Mouse (Mus musculus): ENCODE measurements at regions not wholly inside any gene's neighbourhood (a gene's known extent, or its start where the extent isn't known, plus 50 kb on each side); places are given as distances from the start of the nearest gene placed in this dataset.

DNA sequence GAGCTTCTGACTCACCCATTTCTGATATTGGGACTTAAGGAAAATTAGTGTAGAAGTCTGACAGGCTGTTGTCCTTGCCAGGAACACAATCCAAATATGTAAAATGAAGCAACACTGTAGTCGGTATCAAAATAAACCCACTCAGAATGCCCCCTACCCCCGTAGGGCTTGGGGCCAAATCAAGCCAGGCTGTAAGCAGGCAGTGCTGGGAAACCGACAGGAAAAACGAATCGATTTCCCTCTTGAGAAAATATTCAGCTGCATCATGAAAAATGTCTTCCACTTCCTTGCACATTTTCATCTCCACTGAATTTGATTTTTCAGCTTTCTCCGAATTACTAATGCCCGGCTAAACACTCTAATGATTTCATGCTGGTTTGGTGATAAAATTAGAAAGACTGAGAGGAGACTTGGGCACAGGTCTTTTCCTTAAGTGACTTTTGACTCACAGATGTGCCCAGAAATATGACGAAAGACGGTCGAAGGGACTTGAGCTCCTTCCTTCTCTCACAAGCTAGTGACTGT lies 485.7 kb downstream of the Fat4 start:
- DNase-seq (ENCODE audit: low spot score in 2 of 2), result no peak

DNA sequence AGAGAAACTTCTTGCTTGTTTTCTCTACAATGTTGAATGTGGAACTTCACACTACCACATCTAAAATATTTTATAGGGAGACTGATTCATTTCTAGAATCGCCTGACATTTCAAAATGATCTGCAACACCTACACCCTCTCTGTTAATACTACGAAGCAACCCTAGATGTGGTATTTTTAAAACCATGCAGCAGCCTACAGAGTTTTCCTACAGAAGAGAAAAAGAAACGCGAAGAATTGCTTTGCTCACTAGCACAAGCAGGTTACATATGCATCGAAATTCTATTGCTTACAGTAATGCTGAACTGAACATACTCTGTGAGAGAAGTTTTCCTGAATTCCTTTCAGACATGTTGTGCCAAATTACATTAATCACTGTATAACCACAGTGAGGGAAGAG lies 488.7 kb downstream of the Fat4 start:
- DNase-seq (ENCODE audit: low spot score in 2 of 2), result no peak

DNA sequence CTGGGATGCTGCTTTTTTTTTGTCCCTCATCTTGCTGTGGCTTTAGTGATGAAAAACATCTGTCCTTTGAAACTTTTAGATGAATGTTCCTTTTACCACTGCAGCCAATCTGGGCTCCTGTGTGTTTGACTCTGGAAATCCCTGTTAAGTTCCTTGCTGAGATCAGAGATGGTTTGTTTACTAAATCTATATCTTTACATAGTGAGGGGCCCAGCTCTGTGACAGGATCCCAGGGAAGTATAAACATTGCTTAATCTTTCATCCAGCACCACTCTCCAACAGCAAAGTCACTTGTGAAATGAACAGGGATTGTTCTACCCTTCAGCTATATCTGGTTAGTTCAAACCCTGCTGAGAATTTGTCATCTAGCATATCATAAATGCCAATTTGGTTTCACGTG lies 501.8 kb downstream of the Fat4 start:
- DNase-seq (ENCODE audit: low spot score in 2 of 2), result no peak

DNA sequence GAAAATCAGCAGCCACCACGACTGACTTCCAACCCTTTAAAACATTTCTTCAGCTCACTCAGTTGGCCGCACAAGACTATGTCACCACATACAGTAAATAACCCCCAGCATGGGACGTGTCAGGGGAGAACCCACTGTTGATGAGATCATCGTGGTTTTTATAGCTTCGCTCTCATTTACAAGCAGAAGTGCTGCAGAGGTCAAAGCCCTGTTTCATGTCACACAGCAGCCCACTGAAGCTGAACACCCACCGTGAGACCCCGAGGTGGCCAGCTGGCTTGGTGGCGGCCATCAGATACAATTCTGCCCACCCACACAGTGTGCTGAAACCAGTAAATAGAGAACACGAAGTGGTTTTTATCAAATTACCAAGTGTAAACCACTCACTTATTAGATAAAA lies 503.7 kb downstream of the Fat4 start:
- no peak for DNase-seq (ENCODE audit: low spot score in 2 of 2)

DNA sequence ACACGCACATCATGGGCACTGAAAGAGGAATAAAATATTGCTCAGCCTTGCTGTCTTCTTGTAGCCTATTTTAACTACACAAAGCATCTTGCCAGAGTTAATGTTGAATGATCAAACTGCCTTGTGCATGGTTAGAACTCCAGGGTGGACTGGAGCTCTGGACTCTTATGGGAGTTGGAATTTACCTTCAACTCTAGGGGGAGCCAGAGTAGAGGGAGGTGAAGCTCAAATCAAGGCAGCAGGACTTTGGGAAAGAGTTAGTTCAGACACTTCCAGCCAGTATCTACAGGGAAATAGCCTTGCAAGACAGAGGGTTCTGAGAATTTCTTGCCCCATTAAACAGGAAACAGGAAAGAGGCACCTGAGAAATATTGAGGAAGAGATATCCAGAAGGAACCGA lies 505.3 kb downstream of the Fat4 start:
- DNase-seq (ENCODE audit: low spot score in 2 of 2), result no peak

DNA sequence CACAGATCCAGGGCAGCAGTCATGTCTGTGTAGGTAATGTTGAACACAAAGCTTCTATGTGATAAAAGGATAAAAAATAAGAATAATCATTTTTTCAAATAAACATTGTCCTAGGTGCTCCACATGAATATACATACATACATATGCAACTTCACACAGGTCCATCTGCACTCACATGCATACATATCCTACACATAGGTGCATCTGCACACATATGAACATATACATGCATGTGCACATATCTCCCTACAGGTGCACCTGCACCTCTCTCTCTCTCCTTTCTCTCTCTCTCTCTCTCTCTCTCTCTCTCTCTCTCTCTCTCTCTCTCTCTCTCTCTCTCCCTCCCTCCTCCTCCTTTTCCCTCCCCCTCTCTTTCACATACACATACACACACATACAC lies 509.9 kb downstream of the Fat4 start:
- DNase-seq (ENCODE audit: low spot score in 2 of 2), result no peak

DNA sequence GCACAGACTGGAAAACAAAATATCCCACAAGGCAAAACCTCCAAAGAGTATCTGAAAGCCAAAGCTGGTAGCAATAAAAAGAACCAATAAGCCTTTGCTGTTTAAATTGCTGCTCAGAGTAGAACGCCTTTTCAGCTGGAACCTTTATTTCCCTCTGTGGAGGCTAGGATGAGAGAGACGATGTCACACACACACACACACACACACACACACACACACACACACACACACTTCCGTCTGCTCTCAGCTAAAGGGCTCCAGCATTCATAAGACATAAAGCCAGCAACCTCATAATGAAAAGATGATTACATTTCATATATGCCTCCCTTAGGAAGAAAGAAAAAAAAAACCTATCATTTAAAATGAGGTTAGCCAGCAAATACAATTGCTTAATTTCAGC lies 510.5 kb downstream of the Fat4 start:
- DNase-seq (ENCODE audit: low spot score in 2 of 2), result no peak

DNA sequence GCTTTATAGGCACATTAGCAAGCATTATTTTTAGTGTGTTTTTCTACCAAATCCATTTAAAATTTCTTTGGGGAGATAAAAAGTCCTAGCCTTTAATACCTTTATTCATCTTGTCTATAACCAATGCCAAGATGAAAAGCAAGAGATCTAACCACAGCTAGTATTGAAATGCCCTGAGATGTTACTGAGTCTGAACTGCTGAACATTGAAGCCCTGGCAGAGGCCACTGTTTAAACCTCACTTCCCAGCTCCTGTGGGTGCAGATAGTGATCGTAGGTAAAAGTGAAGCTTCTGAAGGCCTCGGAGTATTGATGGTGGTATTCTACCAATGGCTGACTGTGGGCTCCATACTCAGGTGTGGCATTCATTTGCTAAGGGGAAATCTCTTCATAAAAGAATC lies 510.9 kb downstream of the Fat4 start:
- no peak for DNase-seq (ENCODE audit: low spot score in 2 of 2)

DNA sequence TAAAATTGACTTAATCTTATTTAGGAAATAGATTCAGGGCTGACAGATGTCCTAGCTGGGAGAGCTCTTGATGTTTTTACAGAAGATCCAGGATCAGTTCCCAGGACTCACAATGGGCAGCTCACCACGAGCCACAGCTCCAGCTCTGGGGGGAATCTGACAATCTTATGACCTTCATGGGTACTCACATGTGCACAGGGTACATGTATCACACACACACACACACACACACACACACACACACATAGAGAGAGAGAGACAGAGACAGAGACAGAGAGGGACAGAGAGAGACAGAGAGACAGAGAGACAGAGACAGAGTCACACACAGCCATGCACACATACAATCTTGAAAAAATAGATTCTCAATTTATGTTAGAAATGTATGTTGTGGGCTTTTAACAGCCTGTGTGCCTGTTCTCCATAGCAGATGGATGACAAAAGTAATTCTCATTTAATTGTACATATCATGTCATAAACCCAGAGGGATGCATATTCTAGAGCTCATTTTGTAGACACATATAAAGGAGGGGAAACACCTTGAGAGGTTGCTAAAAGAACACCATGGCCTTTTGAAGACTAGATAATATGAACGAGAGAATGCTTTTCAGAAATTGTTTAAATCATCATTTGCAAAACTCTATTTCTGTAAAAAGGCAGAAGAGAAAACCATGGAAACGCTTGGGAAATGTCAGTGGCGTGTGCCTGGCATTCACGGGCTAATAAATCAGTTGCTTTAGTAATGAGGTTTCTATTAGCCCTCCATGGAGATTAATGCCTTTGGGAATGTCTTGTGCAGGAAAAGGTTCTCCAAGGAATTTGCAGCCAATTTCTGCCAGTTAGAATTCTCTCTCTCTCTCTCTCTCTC lies 538.3 kb downstream of the Fat4 start:
- no peak for DNase-seq (ENCODE audit: low spot score in 2 of 2)

DNA sequence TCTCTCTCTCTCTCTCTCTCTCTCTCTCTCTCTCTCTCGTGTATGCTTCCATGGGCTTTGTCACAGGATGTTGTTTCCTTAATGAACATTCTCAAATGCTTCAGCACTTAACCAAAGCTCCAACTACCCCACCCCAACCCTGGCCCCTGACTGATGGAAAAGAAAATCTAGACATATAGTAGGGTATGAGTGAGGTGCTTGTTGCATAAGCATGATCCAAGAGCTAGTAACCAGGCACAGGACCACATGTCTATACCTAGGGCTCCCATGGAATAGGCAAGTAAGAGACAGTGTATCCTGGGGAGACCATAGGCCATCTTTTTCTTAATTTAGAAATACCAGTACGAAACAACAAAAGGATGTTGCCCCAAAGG lies 538.9 kb downstream of the Fat4 start:
- DNase-seq (ENCODE audit: low spot score in 2 of 2), result no peak

DNA sequence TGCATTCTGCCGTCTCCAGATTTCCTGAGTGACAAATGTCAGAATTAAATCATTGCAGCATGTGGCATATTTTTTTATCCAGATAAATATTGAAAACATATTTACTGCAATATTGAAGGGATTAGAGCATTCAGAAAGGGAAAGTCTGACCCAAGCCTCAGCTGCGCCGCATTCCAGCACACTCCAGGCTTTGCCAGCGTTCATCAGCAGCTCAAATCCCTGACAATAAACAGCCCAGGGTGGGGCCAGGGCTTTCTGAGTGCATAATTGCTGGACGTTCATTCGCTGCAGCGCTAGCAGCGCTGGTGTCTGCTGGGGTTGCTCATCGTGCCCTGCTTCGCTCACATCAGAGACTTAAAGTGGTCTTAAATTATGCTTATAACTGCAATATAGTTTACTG lies 556.6 kb downstream of the Fat4 start:
- DNase-seq (ENCODE audit: low spot score in 2 of 2), result no peak

DNA sequence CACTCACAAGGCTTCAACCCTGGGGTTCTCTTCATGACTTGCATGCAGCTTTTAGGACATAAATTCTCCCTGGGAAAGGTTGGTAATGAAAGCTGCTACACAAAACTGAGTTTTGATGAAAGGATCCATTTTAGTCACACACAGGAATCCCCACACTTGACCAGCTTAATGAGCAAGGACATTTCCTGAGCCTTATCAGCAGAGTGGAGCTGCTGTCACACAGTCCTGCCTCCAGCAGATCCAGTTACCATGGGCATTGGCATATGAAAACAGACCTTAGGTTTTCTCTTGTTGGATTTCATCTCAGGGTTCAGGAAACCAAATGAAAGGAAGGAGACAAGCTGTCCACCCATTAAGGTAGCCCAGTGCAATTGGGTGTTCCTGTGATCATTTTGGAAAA lies 568.9 kb downstream of the Fat4 start:
- DNase-seq (ENCODE audit: low spot score in 2 of 2), result no peak

DNA sequence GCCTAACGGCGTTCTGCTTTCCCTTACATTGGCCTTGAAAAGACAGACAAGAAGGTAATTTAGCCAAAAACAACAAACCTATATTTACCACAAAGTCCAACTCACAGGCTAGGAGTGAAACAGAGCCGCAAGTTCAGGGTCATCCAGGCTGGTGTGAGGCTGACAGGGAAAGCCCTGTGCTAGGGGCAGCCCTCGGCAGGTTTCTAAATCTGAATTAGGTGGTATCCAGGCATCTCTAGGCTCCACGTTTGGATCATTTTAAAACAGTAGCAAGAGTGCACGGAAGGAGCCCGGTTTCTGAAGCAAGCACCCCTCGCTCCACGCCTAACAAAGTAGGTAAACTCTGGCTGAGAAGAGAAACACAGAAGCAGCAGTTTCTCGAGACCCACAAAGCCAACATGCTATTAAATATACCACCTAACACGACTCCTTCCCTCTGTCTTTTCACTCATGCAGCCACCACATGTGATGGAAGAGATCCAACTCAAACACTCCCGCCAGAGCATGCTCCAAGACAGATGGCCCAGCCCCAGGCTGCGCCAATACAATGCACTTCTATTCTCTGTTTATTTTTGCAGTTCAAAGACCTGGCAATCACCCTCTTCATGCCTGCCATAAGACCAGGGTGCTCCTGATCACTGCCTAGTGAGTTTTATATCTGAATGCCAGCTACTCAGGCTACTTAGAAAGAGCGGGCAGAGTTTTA lies 573.6 kb downstream of the Fat4 start:
- no peak for DNase-seq (ENCODE audit: low spot score in 2 of 2)

DNA sequence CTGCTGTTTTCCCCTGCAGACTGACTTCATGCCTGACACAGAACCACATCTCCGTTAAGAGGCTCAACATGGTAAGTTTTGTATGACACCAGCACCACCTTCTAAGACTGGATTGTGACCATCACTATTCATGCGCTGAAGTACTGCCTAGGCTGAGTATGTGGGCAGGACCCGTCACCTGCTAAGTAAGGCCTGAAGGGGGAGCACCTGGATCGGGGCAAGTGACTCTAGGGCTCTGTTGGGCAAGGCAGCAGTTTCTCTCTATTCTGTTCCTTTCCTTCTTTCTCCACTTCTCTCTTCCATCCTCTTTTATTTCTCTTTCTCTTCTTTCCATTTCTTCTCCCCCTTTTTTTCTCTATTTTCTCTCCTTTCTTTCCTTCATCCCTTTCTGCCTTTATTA lies 574.8 kb downstream of the Fat4 start:
- DNase-seq (ENCODE audit: low spot score in 2 of 2), result no peak

DNA sequence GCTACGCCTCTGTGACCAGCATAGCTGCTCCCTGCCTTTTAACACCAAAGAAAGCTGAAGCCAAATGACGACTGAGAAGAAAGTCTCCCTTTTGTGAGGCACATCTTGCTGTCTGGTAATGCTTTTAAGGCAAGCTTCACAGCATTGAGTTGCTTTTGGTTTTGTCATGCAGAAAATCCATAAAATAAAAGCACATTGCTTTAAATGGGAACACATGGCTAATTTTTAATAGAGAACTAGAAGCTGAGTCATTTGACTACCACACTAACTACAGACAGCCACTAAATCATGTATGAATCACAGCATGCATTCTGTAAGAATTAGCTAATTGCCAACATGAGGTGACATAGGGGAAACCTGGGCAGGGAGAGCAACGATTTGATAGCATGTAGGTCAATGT lies 579.1 kb downstream of the Fat4 start:
- DNase-seq (ENCODE audit: low spot score in 2 of 2), result no peak

DNA sequence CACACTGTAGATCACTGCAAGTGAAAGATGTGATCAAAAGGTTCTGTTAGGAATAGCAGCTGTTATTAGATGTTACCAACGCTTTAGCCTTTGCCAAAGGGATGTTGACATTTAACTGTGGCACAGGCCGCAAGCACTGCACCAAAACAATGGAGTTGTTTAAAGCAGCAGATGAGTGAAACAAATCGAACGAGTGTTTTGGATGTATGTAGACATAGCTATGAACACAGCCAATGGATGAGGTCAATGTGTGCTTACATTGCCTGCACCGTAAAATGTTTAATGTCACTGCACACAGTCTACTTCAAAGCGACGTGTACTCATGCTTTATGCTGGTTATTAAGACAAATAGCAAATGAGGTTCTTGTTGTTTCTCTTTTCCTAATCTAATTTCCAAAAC lies 602.7 kb downstream of the Fat4 start:
- DNase-seq (ENCODE audit: low spot score in 2 of 2), result no peak

DNA sequence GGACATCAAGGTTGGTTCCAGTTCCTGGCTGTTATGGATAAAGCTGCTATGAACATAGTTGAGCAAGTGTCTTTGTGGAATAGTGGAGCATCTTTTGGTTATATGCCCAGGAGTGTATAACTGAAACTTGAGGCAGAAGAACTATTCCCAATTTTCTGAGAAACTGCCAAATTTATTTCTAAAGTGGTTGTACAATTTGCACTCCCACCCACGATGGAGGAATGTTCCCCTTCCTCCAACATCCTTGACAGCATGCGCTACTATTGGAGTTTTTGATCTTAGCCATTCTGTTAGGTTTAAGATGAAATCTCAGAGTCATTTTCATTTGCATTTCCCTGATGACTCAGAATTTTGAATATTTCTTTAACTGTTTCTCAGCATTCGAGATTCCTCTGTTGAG lies 607.6 kb downstream of the Fat4 start:
- DNase-seq (ENCODE audit: low spot score in 2 of 2), result no peak

DNA sequence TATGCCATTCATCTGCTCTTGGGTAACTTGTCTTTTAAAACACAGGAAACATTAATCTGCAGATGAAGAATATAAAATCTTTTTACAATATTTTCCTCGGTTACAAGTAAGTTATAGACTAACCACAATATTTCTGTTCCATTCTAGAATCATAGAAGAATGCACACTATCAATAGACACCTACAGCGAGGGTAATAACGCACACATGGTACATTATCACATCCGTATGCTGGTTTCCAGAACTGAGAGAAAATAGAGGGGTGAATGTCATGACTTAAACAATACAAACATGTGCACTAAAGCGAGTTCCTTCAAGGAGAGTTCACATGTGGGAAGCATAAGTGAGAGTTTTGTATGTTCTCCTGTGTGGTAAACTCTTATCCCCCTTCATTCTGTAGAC lies 641.3 kb downstream of the Fat4 start:
- no peak for DNase-seq (ENCODE audit: low spot score in 2 of 2)

DNA sequence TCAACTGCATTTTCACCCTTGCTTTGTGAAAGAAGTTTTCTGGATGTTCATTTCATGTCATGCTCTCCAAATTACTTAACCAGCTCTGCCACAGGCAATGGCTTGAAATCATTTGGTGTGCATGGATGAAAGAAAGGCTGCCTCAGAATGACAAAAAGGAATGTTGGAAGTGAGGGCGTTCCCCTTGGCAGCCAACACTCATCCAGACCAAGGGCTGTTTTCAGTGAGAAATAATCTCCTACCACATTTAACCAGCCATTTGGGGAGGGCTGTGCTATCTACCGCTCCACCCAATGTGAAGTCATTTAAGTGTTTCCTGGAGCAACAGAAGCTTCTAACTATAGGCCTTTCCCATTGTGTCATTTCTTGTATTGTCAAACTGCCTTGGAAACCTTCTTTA lies 650.8 kb downstream of the Fat4 start:
- DNase-seq (ENCODE audit: low spot score in 2 of 2), result no peak

DNA sequence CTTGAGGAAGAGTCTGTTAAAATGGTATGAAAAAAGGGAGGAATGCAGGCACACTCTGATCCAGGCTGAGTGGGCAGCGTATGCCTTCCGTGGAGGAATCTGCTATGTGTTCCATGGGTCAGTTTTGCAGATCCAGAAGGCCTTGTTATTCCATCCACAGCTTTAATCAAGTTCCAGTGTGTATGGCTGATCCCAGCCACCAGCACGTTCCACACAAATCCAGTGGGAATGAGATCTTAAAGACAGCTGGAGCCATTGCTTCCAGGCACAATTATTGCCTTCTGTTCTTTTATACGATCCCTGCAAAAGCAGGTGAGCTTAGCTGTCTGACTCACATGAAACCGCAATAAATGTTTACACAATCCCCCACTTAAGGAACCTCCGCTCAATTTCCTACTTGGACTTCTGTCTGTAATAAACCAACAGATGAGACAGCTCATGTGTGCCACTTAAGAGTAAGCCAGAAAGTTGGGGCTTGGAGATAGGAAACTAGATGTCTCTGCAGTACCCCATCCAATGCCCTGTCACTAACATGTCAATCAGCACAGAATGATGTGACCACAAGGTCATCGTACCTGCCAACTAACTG lies 653.9 kb downstream of the Fat4 start:
- no peak for DNase-seq (ENCODE audit: low spot score in 2 of 2)

DNA sequence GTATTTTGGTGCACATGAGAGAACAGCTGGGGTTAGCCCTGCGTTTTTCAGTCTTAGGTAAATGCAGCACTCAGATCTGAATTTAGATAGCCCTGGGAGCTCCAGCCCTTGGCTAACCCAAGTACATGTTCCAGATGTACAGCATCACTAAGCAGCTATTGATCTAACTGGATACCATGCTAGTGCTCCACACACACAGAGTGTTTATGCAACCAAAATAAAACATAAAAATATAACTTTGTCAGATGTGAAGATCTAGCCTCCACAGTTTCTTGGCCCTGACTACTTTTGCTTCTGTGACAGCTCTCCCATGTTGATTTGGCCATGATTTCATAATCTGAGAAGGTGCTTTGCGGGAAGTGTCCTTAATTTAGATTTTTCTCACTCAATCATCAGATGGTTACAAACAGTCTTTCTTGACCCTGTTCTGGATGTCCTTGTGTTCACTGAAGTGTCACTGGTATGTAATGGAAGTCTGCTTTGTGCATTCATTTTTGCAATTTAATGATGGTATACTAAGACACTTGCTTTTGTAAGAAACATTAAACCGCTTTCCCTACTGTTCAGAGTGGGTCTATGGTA lies 672.8 kb downstream of the Fat4 start:
- DNase-seq (ENCODE audit: low spot score in 2 of 2), result no peak

DNA sequence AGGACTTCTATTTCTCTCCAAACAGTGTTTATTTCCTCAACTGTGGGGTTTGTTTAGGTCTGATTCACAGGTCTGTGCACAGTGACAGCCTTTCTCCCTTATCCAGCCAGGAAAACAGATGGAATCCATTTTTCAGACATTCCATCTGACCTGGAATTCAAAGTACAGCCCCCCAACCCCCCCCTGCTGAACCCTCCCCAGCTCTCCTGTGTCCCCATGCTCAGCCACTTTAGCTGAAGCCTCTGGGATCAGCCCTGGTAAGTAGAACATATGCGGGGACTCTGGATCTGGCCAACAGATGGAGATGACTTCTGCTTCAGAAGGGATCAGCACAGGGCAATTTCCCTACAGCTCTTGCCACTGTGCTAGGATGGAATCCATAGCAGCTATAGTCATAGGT lies 674.2 kb downstream of the Fat4 start:
- no peak for DNase-seq (ENCODE audit: low spot score in 2 of 2)

All from spleen, postnatal 10 days (tissue).